Mouse (Mus musculus) urinary bladder, adult 2 months (tissue): ENCODE measurements around the gene Fndc11. TPM values are rescaled to one million over a fixed set of nuclear protein-coding genes. Genes with fewer than 3 reads are reported as not detected.

Experiments used
- DNase-seq: peaks from one replicate; pipeline ENCODE4 v3.0.0; 2022; ENCODE audit warnings: low spot score
- polyA plus RNA-seq: library from polyadenylated mRNA; depleted of rRNA; stranded (reverse); fragments of >200 nt; gene quantifications from 2 replicates; pipeline ENCODE4 v1.2.3, GENCODE M21; 2012

Gene Fndc11
- polyA plus RNA-seq, 1 experiment: 0.23 TPM

- DNase-seq: no peak
Observed at GRCm38 (mm10) chr2:181218881-181219485, 830 bp upstream of the Fndc11 start.

DNA sequence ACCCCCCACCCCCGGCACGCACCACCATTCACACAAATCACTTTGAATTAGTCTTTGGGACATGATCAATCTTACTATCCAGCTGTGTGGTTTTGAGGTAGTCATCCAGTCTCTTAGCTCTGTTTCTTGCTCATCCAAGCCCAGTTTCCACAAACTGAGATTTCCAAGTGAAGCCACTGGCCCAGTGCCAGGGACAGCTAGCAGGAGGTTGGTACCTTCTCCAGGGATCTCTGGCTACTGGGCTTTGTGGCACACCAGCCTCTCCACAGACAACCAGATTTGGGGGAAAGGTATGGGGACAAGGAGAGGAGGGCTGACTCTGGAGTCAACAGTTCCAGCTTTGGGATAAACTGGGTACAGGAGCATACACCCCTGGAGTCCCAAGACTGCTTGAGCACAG is 548 bp downstream of the Fndc11 start:
- DNase-seq: no peak

DNA sequence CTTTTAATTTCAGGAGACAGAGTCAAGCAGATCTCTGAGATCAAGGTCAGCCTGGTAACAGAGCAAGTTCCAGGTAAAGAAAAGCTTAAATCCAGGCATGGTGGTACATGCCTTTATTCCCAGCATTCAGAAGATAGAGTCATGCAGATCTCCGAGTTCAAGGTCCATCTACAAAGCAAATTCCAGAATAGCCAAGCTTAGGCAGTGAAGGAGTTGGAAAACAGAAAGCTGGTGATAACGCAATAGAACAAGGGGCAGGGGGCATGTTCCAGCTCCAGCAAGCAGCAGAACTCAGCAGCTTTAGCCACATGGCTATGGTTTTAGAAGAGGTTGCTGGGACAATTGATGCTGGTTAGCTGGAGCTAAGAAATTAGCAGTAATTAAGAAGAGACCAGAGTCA is 5.2 kb downstream of the Fndc11 start:
- no peak for DNase-seq

DNA sequence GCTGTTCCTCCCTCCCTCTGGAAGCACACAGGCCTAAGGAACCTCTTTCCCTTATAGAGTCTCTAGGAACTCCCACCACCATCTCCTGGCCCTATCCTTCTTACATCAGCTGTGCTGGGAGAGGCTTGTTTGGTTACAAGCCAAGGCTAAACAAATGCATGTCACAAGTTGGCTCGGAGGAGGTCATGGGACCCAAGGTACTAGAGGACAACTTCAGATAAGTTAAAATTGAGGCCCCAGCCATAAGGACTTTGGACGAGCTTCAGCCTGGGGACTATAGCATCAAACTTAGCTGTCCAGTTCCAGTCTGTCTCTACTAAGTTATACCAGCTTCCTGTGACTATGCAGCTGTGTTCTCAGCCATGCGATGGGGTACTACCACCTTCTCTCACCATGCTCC is 7.3 kb downstream of the Fndc11 start:
- DNase-seq: no peak

- DNase-seq: no peak
Observed at GRCm38 (mm10) chr2:181228335-181228734, 8.5 kb downstream of the Fndc11 start.

DNA sequence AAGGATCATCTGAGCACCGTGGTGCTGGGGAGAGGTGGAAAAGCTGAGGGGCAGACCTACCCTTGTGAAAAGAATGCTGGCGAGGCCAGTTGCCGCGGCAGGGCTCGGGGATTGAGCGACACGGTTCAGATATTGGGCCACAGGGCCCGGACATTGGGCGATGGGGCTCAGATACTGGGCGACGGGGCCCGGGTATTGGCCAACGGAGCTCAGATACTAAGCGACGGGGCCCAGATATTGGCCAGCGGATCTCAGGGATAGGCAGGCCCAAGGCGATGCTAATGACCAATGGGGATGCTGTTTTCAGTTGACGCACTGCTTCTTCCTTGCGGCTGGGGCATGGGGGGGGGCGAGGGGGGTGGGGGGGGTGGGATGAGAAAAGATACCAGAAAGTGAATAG is 11.4 kb downstream of the Fndc11 start:
- DNase-seq: no peak

DNA sequence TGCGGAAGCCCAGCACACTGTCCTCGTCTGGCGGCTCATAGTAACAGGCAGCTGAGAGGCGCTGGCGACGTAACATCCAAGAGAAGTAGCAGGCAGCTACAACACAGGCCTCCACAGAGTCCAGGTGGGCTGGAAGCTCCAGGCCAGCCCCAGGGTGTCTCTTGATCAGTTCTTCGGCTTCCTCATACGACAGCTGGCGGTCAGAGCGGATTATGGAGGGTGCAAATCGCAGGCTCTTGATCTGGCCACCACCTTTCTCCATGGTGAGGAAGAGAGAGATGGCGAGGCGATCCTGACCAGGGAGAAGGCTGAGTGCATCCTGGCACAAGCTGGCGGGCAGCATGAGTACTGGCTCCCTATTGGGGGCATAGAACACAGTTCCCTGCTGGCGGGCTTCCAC is 13.6 kb downstream of the Fndc11 start:
- DNase-seq: peak; percentile 14

DNA sequence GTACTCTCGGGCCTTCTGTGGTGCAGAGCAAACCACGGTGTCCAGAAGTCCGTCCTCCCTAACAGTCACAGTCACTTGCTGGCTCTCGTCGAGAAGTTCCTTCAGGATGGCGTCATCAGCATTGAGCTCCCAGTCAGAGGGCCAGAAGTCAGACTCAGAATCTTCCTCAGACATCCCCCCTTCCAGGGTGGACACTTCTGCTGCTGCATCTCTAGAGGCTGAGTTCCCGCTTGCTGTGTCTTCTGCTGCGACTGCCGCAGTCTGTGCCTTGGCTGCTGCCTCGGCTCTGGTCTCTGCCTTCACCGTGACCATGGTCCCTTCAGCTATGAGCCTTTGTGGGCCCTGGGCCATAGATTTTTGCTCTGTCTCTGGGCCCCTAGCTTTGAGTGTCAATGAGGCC is 14.9 kb downstream of the Fndc11 start:
- peak; percentile 16 for DNase-seq

- DNase-seq: peak; percentile 16
Observed at GRCm38 (mm10) chr2:181235681-181236566, 16.1 kb downstream of the Fndc11 start.

GRCm38 (mm10) chr2:181237251-181238014 is 17.6 kb downstream of the Fndc11 start:
- DNase-seq: peak; percentile 16

GRCm38 (mm10) chr2:181238091-181238610 is 18.3 kb downstream of the Fndc11 start:
- peak; percentile 18 for DNase-seq

GRCm38 (mm10) chr2:181238861-181239260 is 19.0 kb downstream of the Fndc11 start:
- DNase-seq: no peak

GRCm38 (mm10) chr2:181239261-181239660 is 19.4 kb downstream of the Fndc11 start:
- no peak for DNase-seq

DNA sequence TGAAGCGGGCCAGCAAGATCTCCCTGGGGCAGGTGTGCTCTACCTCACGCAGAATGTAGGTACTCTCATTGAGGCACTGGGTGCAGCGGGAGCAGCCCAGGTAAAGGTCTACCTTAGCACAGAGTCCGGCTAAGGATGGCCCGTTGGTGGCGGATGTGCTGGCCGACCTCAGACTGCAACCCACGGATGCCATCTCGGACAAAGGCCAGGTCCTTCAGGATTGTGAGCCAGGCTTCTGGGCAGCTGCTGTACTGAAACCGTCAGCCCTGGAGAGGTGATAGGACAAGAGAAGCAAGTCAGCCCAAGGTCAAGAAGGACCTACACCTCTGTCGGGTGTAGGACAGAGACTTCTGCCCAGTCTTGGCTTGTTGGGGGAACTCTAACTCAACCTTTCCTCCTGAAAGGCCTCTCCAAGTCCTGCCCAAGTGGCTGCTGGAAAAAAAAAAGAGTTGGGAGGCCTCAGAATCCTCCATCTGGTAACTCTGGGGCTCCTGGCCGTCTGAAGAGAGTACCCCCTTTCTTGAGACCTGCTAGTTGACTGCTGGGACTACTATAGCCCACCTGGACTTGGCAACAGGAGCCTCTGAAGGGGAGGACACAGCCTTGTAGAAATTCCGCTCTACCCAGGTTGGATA is 21.1 kb downstream of the Fndc11 start:
- DNase-seq: peak; percentile 19

GRCm38 (mm10) chr2:181241602-181242313 is 21.9 kb downstream of the Fndc11 start, which contains the start of gene Helz2:
Gene Helz2, minus strand, starts transcription at chr2:181242027.
- DNase-seq: peak; percentile 35

- peak; percentile 17 for DNase-seq
Observed at GRCm38 (mm10) chr2:181242314-181242665, 22.5 kb downstream of the Fndc11 start.

- DNase-seq: peak; percentile 16
Observed at GRCm38 (mm10) chr2:181243706-181244394, 24.0 kb downstream of the Fndc11 start.

DNA sequence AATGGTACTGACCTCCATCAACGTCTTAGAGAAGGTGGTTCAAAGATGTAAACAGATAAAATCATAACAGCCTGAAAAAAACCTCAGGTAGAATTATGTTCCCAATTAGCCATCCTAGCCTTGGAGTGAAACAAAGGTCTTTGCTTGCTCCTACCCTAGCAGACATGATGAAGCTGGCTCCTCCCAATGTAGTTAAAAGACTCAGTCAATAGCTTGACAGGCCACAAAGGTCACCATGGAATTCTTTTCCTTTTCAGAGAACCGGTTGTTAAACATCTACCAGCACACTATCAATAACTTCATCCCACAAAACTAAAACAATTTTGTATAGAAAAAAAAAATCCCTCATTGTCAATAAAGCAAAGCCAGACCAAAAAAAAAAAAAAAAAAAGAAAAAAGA is 25.2 kb downstream of the Fndc11 start:
- DNase-seq: no peak

- no peak for DNase-seq
Observed at GRCm38 (mm10) chr2:181249217-181249616, 29.4 kb downstream of the Fndc11 start.

- DNase-seq: no peak
Observed at GRCm38 (mm10) chr2:181251841-181252240, 32.0 kb downstream of the Fndc11 start.
